Mouse (Mus musculus): Measurements from ENCODE around the gene Cep97.
A peak's percentile ranks its signal among the peaks of the same experiment; 100 is the strongest.
"Not testable (repeated sequence)": the region's sequence is repeated elsewhere in the genome, so short reads cannot be mapped to it uniquely, and the experiment has no call there.

Cep97 gene

DNA sequence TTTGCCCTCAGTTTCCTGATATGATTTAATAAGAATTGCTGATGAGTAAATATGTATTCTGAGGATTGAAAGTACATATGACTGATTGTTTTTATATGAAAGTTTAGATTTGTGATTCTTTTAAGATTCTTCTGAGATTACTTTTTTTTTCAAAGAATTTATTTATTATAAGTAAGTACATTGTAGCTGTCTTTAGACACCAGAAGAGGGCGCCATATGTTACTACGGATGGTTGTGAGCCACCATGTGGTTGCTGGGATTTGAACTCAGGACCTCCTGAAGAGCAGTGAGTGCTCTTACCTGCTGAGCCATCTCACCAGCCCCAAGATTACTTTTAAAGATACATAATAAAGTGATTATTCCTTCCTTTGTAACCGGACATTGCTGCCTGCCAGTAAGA, 45.2 kb downstream of the Cep97 start:
- no peak for DNase-seq

- no peak for DNase-seq
Observed at GRCm38 (mm10) chr16:55888584-55888960, 46.1 kb downstream of the Cep97 start.

GRCm38 (mm10) chr16:55887814-55888583, 46.7 kb downstream of the Cep97 start:
- no peak for DNase-seq

DNA sequence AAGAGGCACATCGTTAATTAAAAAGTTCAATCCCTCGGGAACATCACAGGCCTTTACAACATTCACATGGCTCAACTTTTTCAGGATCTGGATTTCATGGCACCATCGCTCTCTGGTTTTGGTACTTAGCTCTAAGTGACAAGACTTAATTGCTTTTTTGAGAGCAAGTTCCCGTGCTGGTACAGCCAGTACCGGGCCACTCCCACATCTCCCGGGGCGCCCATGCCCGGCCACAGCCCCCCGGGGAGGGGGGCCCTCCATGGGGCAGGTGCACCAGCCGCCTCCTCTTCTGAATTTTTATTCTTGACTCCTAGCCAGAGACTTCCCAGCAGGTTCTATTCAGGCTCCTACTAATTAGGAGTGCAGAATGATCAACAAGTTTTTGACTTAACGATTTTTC, 50.4 kb downstream of the Cep97 start:
- no peak for DNase-seq

DNA sequence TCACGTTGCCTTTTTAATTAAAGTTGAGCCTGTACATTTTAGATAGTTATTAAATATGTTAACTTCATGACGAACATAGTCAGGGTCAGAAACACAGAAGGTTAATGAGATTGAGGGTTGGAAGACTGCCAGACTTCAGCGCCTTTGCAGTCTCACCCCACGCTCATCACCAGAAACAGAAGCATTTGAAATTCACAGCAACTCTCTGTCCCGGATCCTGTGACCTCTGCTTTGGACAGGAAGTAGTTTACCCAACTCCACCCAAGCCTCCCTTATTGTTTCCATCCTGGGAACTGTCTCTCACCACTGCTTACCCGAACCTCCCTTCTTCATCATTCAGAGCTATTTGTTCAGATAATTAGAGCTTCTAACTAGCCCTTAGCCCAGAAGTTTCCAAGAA, 58.6 kb downstream of the Cep97 start:
- no peak for DNase-seq

DNA sequence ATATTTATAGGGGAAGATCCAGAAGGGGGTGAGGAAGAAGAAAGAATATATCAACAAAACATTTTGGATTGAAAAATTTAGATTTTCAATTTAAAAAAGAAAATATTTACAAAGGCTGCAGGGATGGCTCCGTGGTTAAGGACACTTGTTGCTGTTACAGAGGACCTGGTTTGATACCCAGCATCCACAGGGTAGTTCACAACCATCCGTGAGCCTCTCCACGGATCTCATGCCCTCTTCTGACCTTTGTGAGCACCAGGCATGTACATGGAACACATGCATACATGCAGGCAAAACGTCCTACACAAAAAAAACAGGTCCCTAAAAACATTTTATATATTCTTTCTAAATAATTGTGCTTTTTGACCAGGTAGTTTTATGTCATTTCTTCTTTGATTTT, 70.8 kb downstream of the Cep97 start:
- no peak for DNase-seq

DNA sequence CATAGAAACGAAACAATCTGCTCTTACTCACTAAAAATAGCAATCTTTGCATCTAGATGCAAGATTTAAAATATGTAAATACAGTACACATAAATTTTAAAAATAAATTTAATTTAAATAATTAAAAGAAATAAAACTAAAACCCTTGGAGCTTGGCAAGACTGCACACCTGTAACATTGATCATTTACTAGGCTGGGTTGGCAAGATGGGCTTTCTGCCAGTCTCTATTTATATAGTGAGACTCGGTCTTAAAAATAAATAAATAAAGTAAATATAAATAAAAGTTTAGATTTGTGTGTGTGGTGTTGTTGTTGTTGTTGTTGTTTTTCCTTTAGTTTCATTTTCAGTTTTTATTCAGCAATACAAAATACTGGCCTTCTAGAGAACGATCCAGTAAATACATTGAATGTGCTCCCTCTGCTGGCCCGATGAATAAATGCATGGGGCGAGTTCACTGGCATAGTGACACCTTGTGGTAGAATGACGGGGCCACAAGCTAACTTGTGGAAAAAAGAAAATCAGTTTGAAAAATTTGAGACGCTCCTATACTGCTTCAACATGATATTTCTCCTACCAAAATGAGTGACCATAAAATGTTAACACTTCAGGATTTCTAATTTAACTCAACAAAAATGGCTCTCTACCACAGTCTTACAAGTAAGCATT, 71.4 kb downstream of the Cep97 start:
- peak; percentile 84 for DNase-seq

DNA sequence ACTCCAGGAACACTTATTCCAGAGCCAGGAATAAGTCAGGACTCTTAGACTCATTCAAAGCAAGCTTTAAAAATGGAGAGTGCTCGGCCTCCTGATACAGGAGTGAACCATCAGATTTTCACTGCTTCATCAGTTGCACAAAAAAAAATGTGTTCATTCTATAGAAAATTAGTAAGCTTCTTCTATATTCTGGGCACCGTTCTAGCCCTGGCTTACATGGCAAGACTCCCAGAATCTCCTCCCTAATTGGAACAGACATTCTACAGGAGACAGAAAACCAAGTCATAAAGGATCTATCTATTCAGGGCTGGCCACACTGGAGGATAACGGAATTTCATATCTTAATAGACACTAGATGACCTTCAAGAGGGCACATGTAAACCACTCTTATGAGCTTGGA, 73.6 kb downstream of the Cep97 start:
- DNase-seq: no peak

GRCm38 (mm10) chr16:55859421-55859820, 75.2 kb downstream of the Cep97 start:
- DNase-seq: not testable (repeated sequence)

GRCm38 (mm10) chr16:55858465-55858864, 76.2 kb downstream of the Cep97 start:
- peak; percentile 83 for DNase-seq

DNA sequence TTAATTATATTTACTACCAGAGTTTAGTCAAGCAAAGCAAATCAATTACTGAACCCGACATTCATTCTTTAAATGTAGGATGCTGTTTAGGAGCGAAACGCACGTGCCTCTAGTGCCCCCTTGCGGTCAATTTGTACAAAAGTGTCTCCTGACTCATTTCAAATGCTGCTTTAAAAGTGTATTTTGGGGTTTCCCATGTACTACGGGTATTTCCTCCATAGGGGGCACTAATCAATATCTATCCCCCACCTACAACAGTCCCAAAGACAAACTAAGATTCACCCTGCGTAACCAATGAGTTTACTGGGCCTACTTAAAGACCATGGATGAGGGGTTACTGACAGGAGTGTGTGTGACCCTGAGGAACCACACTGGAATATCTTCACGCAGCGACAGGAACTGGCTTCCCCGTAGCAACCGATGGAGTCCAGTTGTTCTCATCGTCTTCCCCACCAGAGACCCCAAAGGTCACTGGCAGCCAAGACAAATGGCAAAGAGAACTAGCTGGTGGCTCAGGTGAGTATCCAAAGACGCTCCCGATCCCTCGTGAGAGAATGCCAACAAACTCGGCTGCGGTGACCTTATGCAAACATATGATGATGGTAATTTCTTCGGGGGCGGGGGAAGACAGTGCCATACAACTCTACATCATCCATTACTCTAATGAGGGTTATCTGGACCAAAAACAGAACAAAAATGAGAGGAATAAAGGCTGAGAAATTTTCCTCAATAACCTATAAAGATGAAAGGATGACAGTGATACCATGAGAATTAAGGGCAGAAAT, 81.5 kb downstream of the Cep97 start:
- DNase-seq: peak; percentile 90

DNA sequence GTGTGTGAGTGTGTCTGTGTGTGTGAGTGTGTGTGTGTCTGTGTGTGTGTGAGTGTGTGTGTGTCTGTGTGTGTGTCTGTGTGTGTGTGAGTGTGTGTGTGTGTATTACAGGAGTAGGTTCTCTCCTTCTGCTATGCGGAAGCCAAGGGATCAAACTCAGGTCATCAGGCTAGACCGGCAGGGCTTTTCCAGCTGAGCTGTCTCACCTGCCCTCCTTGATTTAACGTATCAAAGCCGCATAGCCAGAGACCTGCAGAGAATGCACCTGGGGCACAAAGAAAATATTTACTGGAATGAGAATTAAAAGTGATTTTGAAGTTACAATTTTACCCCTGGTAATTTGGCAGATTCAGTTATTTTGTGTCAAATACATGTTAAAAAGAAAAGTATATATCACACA, 82.1 kb downstream of the Cep97 start:
- DNase-seq: no peak

DNA sequence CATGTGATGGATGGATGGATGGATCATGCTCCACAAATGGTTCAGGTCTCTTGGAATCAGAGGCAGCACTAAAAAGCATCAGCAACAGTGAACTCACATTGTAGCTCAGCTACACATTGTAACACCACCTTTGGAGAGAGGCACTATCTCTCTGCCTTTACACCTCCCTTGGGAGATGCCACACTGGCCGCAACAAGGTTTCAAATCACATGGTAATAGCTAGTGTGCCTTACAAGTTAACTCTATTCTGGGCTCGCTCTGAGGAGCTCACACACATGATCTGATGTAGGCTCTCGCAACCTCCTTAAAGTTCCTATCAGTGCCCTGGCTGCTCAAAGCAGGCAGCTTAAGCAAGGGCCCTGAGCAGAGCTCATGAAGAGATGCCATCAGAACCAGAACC, 84.2 kb downstream of the Cep97 start:
- DNase-seq: no peak
